Mouse (Mus musculus) thymus, adult 2 months (tissue): ENCODE measurements at regions not wholly inside any gene's neighbourhood (a gene's known extent, or its start where the extent isn't known, plus 50 kb on each side); places are given as distances from the start of the nearest gene placed in this dataset.

ENCODE experiments used
- DNase-seq: peaks from one replicate; pipeline ENCODE4 v3.0.0; 2021
- H3K27ac ChIP-seq: fragments of 200-500 bp; 2 replicates; pipeline ENCODE4 v1.5.1; 2012; ENCODE audit warnings: low read length, control low read depth; ENCODE audit not compliant: control insufficient read depth, insufficient read depth
- H3K27me3 ChIP-seq: fragments of 200-500 bp; 2 replicates; pipeline ENCODE4 v1.6.1; 2012; ENCODE audit warnings: mild to moderate bottlenecking, low read length, moderate library complexity, mixed read lengths; ENCODE audit not compliant: control insufficient read depth, insufficient read depth
- H3K36me3 ChIP-seq: fragments of 200-500 bp; 2 replicates; pipeline ENCODE4 v1.6.1; 2012; ENCODE audit warnings: mild to moderate bottlenecking, low read length, moderate library complexity; ENCODE audit not compliant: control insufficient read depth, insufficient read depth
- H3K4me1 ChIP-seq: fragments of 200-500 bp; replicated peaks from 2 replicates; pipeline ENCODE4 v1.6.1; 2012; ENCODE audit warnings: low read length; ENCODE audit not compliant: control insufficient read depth, insufficient read depth
- H3K4me3 ChIP-seq: fragments of 200-500 bp; 2 replicates; pipeline ENCODE4 v1.5.1; 2012; ENCODE audit warnings: mild to moderate bottlenecking, low read length, control low read depth, moderate library complexity; ENCODE audit not compliant: control insufficient read depth, insufficient read depth
- CTCF ChIP-seq: fragments of 200-500 bp; IDR thresholded peaks from 2 replicates; pipeline ENCODE4 v1.5.1; 2012; ENCODE audit warnings: mild to moderate bottlenecking, control low read depth, low read length, moderate library complexity, borderline replicate concordance; ENCODE audit not compliant: control insufficient read depth, poor library complexity, insufficient read depth; ENCODE audit errors: extremely low read depth
- POLR2A ChIP-seq: fragments of 200-500 bp; IDR thresholded peaks from 2 replicates; pipeline ENCODE4 v1.6.1; 2012; ENCODE audit warnings: mild to moderate bottlenecking, low read length, control low read depth, moderate library complexity; ENCODE audit not compliant: control insufficient read depth, poor library complexity, insufficient read depth; ENCODE audit errors: extremely low read depth
- WGBS: fragments of 180-500 bp; shearing (Covaris S2); methylation state at CpG from one replicate; pipeline ENCODE4 v1.1.7; 2018; 5-methylcytosine and 5-hydroxymethylcytosine counted together

GRCm38 (mm10) chr7:129016353-129016752, 240.5 kb upstream of the Plpp4 start:
- H3K36me3 ChIP-seq: no peaks in the 10 kb centered on the region
- H3K27ac ChIP-seq: no peak overlapping the region
- TF ChIP-seq CTCF (no peak), POLR2A (no peak)
- no peak overlapping the region for H3K4me3 ChIP-seq
- no peaks in the 10 kb centered on the region for H3K4me1 ChIP-seq
- no peak for DNase-seq
- 89% methylated on average over 6 of the region's 6 CpGs for WGBS
- no peaks in the 10 kb centered on the region for H3K27me3 ChIP-seq

GRCm38 (mm10) chr7:129027116-129027515, 229.7 kb upstream of the Plpp4 start:
- DNase-seq: no peak
- Histone ChIP-seq H3K27ac (no peak overlapping the region), H3K36me3 (no peaks in the 10 kb centered on the region), H3K27me3 (no peaks in the 10 kb centered on the region), H3K4me1 (no peaks in the 10 kb centered on the region), H3K4me3 (no peak overlapping the region)
- no peak for TF ChIP-seq CTCF
- WGBS: 77% methylated on average over 2 of the region's 2 CpGs

GRCm38 (mm10) chr7:129048023-129048422, 208.8 kb upstream of the Plpp4 start:
- no peak overlapping the region for H3K27ac ChIP-seq
- H3K27me3 ChIP-seq: no peaks in the 10 kb centered on the region
- 89% methylated on average over 5 of the region's 5 CpGs for WGBS
- H3K36me3 ChIP-seq: no peaks in the 10 kb centered on the region
- H3K4me1 ChIP-seq: no peaks in the 10 kb centered on the region
- TF ChIP-seq CTCF (no peak), POLR2A (no peak)
- DNase-seq: no peak
- no peak overlapping the region for H3K4me3 ChIP-seq

- Histone ChIP-seq H3K4me1 (no peaks in the 10 kb centered on the region), H3K4me3 (no peak overlapping the region), H3K27ac (no peak overlapping the region), H3K27me3 (no peaks in the 10 kb centered on the region), H3K36me3 (no peaks in the 10 kb centered on the region)
- no peak for TF ChIP-seq POLR2A
- no peak for TF ChIP-seq CTCF
- DNase-seq: no peak
- whole genome bisulfite sequencing: 90% methylated on average over 4 of the region's 4 CpGs
Observed at GRCm38 (mm10) chr7:129049726-129050125, 207.1 kb upstream of the Plpp4 start.

DNA sequence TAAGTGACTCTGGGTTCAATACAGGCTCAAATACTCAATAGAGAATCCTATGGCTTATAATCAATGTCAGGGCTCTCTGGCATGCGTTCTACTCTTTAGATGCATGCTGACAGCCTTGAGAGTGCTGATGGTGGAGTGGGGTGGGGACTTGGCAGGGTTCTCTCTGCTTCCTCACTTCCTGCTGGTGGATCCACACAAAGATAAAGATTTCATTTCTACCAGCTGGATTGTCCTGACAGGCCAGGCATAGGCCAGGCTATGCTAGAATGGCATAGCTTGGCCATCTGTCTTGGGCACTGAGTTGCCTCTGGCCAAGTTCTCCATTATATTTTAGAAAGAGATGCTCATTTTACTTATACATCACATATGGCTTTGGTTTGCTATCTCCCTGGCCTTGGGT, 206.2 kb upstream of the Plpp4 start:
- no peak for TF ChIP-seq POLR2A
- TF ChIP-seq CTCF: no peak
- H3K27ac ChIP-seq: no peak overlapping the region
- no peaks in the 10 kb centered on the region for H3K36me3 ChIP-seq
- H3K4me3 ChIP-seq: no peak overlapping the region
- H3K4me1 ChIP-seq: no peaks in the 10 kb centered on the region
- no peak for DNase-seq
- 74% methylated on average over 1 of the region's 1 CpGs for WGBS
- no peaks in the 10 kb centered on the region for H3K27me3 ChIP-seq

DNA sequence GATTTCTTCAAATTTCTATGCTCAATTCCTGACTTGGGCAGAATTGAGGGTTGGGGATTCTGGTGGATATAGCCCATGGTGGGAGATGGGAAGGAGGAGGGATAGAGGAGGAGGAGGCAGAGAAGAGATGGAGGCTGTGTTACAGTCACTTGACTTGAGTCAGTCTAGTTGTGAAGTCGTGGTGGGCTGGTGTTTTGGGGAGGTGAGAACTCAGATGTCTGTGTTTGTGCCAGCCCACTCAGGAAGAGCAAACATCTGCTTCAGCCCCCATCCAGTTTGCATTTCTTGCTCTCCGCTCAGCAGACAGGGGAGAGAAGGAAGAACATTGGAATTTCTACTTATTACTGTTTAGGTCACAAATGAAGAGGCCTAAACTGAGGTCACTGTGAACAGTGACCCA, 189.9 kb upstream of the Plpp4 start:
- H3K27me3 ChIP-seq: no peaks in the 10 kb centered on the region
- 88% methylated on average over 2 of the region's 2 CpGs for WGBS
- no peak overlapping the region for H3K27ac ChIP-seq
- no peak overlapping the region for H3K4me3 ChIP-seq
- H3K36me3 ChIP-seq: no peaks in the 10 kb centered on the region
- no peaks in the 10 kb centered on the region for H3K4me1 ChIP-seq
- DNase-seq: no peak
- no peak for TF ChIP-seq POLR2A
- no peak for TF ChIP-seq CTCF

GRCm38 (mm10) chr7:129068137-129068536, 188.7 kb upstream of the Plpp4 start:
- DNase-seq: no peak
- 92% methylated on average over 4 of the region's 4 CpGs for WGBS
- H3K27ac ChIP-seq: no peak overlapping the region
- TF ChIP-seq POLR2A (no peak), CTCF (no peak)
- no peaks in the 10 kb centered on the region for H3K36me3 ChIP-seq
- H3K4me1 ChIP-seq: no peaks in the 10 kb centered on the region
- no peak overlapping the region for H3K4me3 ChIP-seq
- no peaks in the 10 kb centered on the region for H3K27me3 ChIP-seq
